Mouse (Mus musculus): ENCODE data around the gene Rgs6. TPM values are rescaled to one million over a fixed set of nuclear protein-coding genes. Genes with fewer than 3 reads are reported as not detected.

Rgs6 gene
- polyA plus RNA-seq, 1 experiment from 2014 or later: 0.70 TPM

DNA sequence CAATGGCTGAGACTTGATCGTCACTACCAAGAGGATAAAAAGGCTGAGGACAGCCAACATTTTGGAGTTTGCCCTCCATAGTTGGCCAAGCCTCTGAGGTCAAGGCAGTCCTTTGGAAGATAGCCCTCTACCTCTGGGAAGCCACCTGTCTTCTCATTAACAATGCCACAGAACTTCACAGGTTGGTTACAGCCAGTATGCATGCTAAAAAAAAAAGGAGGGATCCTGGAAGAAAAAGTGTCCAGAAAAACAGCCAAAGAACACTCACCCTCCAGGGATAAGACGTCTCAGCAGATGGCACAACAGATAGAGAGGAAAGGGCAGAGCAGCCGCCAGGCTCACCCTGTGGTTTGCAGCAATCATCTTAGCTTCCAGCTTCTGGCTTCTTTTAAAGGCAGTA is 154.9 kb downstream of the Rgs6 start:
- H3K4me3 ChIP-seq (ENCODE audit: low read depth, low read length): no peak overlapping the region
- no peak overlapping the region for H3K4me2 ChIP-seq (ENCODE audit: low read depth, low read length)
- no peak for ATAC-seq (replicated peaks; ENCODE audit: insufficient number of reproducible peaks, low FRiP score, low TSS enrichment, low read depth)
- DNase-seq (ENCODE audit: low spot score): no peak
- H3K27me3 ChIP-seq (ENCODE audit: control insufficient read depth, insufficient read depth, low read length): no peaks in the 10 kb centered on the region
- H3K9ac ChIP-seq (replicated peaks; ENCODE audit: low read length): no peak overlapping the region
- no peaks in the 10 kb centered on the region for H3K36me3 ChIP-seq (replicated peaks; ENCODE audit: control insufficient read depth, insufficient read depth, low read depth, low read length)
- H3K4me1 ChIP-seq (ENCODE audit: control insufficient read depth, insufficient read depth, low read length): no peaks in the 10 kb centered on the region
- no peak overlapping the region for H3K27ac ChIP-seq (replicated peaks; ENCODE audit: low read depth, low read length)
- 86% methylated on average over 3 of the region's 3 CpGs for WGBS
- no peaks in the 10 kb centered on the region for H3K9me3 ChIP-seq (replicated peaks; ENCODE audit: control insufficient read depth, low read length)

DNA sequence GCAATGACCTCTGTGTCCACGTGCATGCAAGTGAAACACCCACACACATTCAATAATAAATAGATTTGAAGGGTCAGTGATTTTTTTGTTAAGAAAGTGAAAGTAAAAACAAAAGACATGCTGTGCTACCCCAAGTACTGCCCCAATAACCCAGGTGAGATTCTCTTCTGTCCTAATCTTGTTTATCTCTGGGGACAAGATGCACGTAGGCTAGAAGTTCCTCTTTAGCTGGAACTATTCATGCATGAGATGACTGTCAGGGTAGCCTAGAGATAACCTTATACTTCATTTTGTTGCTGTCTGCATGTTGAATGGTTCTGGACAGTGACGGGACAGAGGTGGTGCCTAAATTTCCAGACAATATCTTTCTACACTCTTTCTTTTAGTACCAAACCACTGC is 155.9 kb downstream of the Rgs6 start:
- Histone ChIP-seq H3K4me1 (ENCODE audit: control insufficient read depth, insufficient read depth, low read length) (no peaks in the 10 kb centered on the region), H3K27me3 (ENCODE audit: control insufficient read depth, insufficient read depth, low read length) (no peaks in the 10 kb centered on the region), H3K27ac (replicated peaks; ENCODE audit: low read depth, low read length) (no peak overlapping the region), H3K9ac (replicated peaks; ENCODE audit: low read length) (no peak overlapping the region), H3K9me3 (replicated peaks; ENCODE audit: control insufficient read depth, low read length) (no peaks in the 10 kb centered on the region), H3K36me3 (replicated peaks; ENCODE audit: control insufficient read depth, insufficient read depth, low read depth, low read length) (no peaks in the 10 kb centered on the region), H3K4me2 (ENCODE audit: low read depth, low read length) (no peak overlapping the region), H3K4me3 (ENCODE audit: low read depth, low read length) (no peak overlapping the region)
- DNase-seq (ENCODE audit: low spot score): no peak
- 61% methylated on average over 3 of the region's 3 CpGs for WGBS
- no peak for ATAC-seq (replicated peaks; ENCODE audit: insufficient number of reproducible peaks, low FRiP score, low TSS enrichment, low read depth)

DNA sequence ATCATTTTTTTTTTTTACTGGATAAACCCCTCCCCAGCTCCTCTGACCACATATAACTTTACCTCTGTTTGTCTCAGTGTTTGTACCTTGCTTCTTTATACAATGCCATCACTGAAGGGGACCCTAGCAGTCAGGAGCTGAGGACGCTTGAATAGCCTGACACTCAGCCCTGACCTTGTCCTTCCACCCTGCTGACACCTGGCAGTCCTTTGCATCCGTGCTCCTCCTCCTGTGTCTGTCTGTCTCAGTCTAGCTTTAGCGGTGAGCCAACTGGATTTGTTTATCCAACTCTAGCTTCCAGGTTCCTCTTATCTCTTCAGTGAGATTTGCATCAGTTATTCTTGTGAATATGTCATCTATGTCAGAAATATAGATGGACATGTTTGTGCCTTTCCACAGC is 156.7 kb downstream of the Rgs6 start:
- Histone ChIP-seq H3K9me3 (replicated peaks; ENCODE audit: control insufficient read depth, low read length) (no peaks in the 10 kb centered on the region), H3K27ac (replicated peaks; ENCODE audit: low read depth, low read length) (no peak overlapping the region), H3K36me3 (replicated peaks; ENCODE audit: control insufficient read depth, insufficient read depth, low read depth, low read length) (no peaks in the 10 kb centered on the region), H3K4me1 (ENCODE audit: control insufficient read depth, insufficient read depth, low read length) (no peaks in the 10 kb centered on the region), H3K27me3 (ENCODE audit: control insufficient read depth, insufficient read depth, low read length) (no peaks in the 10 kb centered on the region), H3K4me2 (ENCODE audit: low read depth, low read length) (no peak overlapping the region), H3K9ac (replicated peaks; ENCODE audit: low read length) (no peak overlapping the region), H3K4me3 (ENCODE audit: low read depth, low read length) (no peak overlapping the region)
- ATAC-seq (replicated peaks; ENCODE audit: insufficient number of reproducible peaks, low FRiP score, low TSS enrichment, low read depth) (no peak), DNase-seq (ENCODE audit: low spot score) (no peak)
- WGBS: 53% methylated on average over 3 of the region's 3 CpGs

DNA sequence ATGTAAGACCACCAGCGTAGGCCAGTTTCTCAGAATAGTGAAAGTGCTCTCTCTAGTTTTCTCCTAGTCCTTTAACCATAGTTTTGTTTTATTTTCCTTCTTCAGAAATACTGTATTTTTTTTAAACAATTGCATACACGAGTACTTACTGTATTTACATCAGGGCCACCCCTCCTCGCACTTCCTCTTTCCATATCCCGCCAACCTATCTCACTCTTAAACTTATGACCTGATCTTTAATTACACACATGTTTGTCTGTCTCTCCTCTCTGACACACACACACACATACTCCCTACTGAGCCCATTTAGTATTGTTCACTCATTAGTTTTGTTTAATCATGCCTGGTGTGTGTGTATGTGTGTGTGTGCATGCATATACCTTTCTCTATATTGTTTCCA is 159.0 kb downstream of the Rgs6 start:
- Histone ChIP-seq H3K4me3 (ENCODE audit: low read depth, low read length) (no peak overlapping the region), H3K4me1 (ENCODE audit: control insufficient read depth, insufficient read depth, low read length) (no peaks in the 10 kb centered on the region), H3K27me3 (ENCODE audit: control insufficient read depth, insufficient read depth, low read length) (no peaks in the 10 kb centered on the region), H3K4me2 (ENCODE audit: low read depth, low read length) (no peak overlapping the region), H3K9ac (replicated peaks; ENCODE audit: low read length) (no peak overlapping the region), H3K36me3 (replicated peaks; ENCODE audit: control insufficient read depth, insufficient read depth, low read depth, low read length) (no peaks in the 10 kb centered on the region), H3K27ac (replicated peaks; ENCODE audit: low read depth, low read length) (no peak overlapping the region), H3K9me3 (replicated peaks; ENCODE audit: control insufficient read depth, low read length) (no peaks in the 10 kb centered on the region)
- 92% methylated on average over 4 of the region's 4 CpGs for WGBS
- no peak for DNase-seq (ENCODE audit: low spot score)
- ATAC-seq (replicated peaks; ENCODE audit: insufficient number of reproducible peaks, low FRiP score, low TSS enrichment, low read depth): no peak

DNA sequence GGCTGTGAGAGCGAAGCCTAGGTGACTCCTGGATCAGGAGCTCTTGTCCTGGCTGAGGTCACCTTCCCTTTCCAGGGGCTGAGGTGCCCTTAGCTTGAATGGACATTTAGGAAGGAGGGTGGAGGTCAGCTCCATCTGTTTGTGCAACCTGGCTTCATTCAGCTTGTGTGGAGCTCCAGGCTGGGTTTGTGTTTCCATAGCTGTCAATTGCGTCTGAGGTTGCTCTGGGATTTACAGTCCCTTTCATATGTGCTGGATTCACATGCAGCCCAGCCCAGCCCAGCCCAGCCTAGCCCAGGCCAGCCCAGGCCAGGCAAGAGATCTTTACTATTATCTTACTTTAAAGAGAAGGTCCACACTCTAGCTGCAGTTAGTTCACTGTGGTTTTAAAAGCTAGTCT is 163.8 kb downstream of the Rgs6 start:
- no peak for ATAC-seq (replicated peaks; ENCODE audit: insufficient number of reproducible peaks, low FRiP score, low TSS enrichment, low read depth)
- DNase-seq (ENCODE audit: low spot score): no peak
- Histone ChIP-seq H3K36me3 (replicated peaks; ENCODE audit: control insufficient read depth, insufficient read depth, low read depth, low read length) (no peaks in the 10 kb centered on the region), H3K9ac (replicated peaks; ENCODE audit: low read length) (no peak overlapping the region), H3K27me3 (ENCODE audit: control insufficient read depth, insufficient read depth, low read length) (no peaks in the 10 kb centered on the region), H3K9me3 (replicated peaks; ENCODE audit: control insufficient read depth, low read length) (no peaks in the 10 kb centered on the region), H3K4me3 (ENCODE audit: low read depth, low read length) (no peak overlapping the region), H3K27ac (replicated peaks; ENCODE audit: low read depth, low read length) (no peak overlapping the region), H3K4me1 (ENCODE audit: control insufficient read depth, insufficient read depth, low read length) (no peaks in the 10 kb centered on the region), H3K4me2 (ENCODE audit: low read depth, low read length) (no peak overlapping the region)
- WGBS: 66% methylated on average over 2 of the region's 2 CpGs

DNA sequence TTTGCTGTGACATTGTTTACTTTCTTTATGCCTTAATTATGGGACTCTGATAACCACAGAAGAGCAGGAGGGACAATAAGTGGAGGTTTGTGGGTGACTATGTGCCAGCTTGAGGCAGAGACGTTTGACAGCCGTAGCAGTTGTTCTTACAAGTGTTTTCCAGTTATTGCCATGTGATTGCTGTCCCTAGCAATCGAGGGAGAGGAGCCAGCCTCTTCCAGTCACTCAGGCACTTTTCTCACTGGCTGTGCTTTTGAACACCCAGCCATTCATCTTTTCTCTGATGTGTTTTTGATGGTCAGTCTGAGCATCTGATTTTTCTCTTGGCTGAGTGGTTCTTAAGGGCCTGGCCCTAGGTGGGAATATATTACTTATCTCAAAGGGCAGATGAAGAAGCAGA is 166.4 kb downstream of the Rgs6 start:
- Histone ChIP-seq H3K4me1 (ENCODE audit: control insufficient read depth, insufficient read depth, low read length) (no peaks in the 10 kb centered on the region), H3K36me3 (replicated peaks; ENCODE audit: control insufficient read depth, insufficient read depth, low read depth, low read length) (no peaks in the 10 kb centered on the region), H3K4me3 (ENCODE audit: low read depth, low read length) (no peak overlapping the region), H3K27me3 (ENCODE audit: control insufficient read depth, insufficient read depth, low read length) (no peaks in the 10 kb centered on the region), H3K4me2 (ENCODE audit: low read depth, low read length) (no peak overlapping the region), H3K9me3 (replicated peaks; ENCODE audit: control insufficient read depth, low read length) (no peaks in the 10 kb centered on the region), H3K27ac (replicated peaks; ENCODE audit: low read depth, low read length) (no peak overlapping the region), H3K9ac (replicated peaks; ENCODE audit: low read length) (no peak overlapping the region)
- 68% methylated on average over 3 of the region's 3 CpGs for WGBS
- DNase-seq (ENCODE audit: low spot score): no peak
- no peak for ATAC-seq (replicated peaks; ENCODE audit: insufficient number of reproducible peaks, low FRiP score, low TSS enrichment, low read depth)

DNA sequence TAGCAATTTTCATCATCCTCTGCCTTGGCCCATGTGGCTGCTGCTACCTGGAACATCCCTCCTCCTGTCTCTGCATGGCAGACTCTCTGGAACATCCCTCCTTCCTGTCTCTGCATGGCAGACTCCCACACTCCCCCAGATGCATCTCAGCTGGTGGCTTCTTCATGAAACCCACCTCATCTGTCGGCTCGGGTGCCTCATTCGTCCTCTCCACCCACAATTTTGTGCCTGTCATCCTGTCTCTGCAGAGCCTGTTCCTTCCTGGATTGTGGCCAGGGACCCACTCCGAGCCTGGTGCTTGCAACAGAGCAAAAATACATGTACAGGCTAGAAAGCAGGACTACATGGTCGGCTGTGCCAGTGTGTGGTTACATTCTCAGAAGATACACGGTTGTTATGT is 168.7 kb downstream of the Rgs6 start:
- Histone ChIP-seq H3K9ac (replicated peaks; ENCODE audit: low read length) (no peak overlapping the region), H3K36me3 (replicated peaks; ENCODE audit: control insufficient read depth, insufficient read depth, low read depth, low read length) (no peaks in the 10 kb centered on the region), H3K9me3 (replicated peaks; ENCODE audit: control insufficient read depth, low read length) (no peaks in the 10 kb centered on the region), H3K4me2 (ENCODE audit: low read depth, low read length) (no peak overlapping the region), H3K27ac (replicated peaks; ENCODE audit: low read depth, low read length) (no peak overlapping the region), H3K27me3 (ENCODE audit: control insufficient read depth, insufficient read depth, low read length) (no peaks in the 10 kb centered on the region), H3K4me1 (ENCODE audit: control insufficient read depth, insufficient read depth, low read length) (no peaks in the 10 kb centered on the region), H3K4me3 (ENCODE audit: low read depth, low read length) (no peak overlapping the region)
- 74% methylated on average over 6 of the region's 6 CpGs for WGBS
- no peak for ATAC-seq (replicated peaks; ENCODE audit: insufficient number of reproducible peaks, low FRiP score, low TSS enrichment, low read depth)
- no peak for DNase-seq (ENCODE audit: low spot score)

DNA sequence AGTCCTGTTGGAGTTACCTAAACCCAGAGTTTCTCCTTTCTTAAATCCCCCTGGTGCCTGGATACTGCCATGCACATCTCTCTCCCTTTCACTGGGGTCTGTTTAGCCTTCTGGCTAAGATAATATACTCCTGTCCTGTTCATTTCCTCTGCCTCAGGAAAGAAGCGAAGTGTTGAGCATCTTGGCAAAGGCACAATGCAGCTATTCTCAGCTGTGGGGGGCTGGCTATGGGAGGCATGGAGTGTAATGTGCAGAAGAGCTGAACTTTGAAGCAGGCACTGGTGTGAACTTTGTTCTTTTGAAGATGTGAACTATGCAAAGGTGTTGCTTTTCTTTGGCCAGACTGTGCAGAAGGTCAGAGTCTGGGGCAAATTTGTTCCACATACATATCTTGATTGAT is 169.3 kb downstream of the Rgs6 start:
- Histone ChIP-seq H3K36me3 (replicated peaks; ENCODE audit: control insufficient read depth, insufficient read depth, low read depth, low read length) (no peaks in the 10 kb centered on the region), H3K4me3 (ENCODE audit: low read depth, low read length) (no peak overlapping the region)

DNA sequence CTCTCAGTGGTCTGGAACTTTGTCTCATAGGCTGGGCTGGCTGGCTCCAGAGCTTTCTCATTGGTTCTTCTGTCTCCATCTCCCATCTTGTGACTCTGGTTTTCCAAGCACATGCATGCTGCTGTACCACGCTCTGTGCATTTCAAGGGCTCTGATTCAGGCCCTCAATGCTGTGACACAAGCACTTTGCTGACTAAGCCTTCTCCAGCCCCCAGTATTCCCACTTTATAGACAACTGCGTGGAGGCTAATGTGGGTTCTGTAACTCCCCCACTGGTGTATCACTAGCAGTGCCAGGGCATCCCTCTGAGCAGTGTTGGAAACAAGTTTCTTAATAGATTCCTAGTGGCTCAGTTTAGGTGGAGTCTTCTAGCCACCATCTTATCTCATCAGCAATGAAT is 174.0 kb downstream of the Rgs6 start:
- Histone ChIP-seq H3K36me3 (replicated peaks; ENCODE audit: control insufficient read depth, insufficient read depth, low read depth, low read length) (no peaks in the 10 kb centered on the region), H3K27me3 (ENCODE audit: control insufficient read depth, insufficient read depth, low read length) (no peaks in the 10 kb centered on the region), H3K27ac (replicated peaks; ENCODE audit: low read depth, low read length) (no peak overlapping the region), H3K4me2 (ENCODE audit: low read depth, low read length) (no peak overlapping the region), H3K9me3 (replicated peaks; ENCODE audit: control insufficient read depth, low read length) (no peaks in the 10 kb centered on the region), H3K4me3 (ENCODE audit: low read depth, low read length) (no peak overlapping the region), H3K9ac (replicated peaks; ENCODE audit: low read length) (no peak overlapping the region), H3K4me1 (ENCODE audit: control insufficient read depth, insufficient read depth, low read length) (no peaks in the 10 kb centered on the region)
- ATAC-seq (replicated peaks; ENCODE audit: insufficient number of reproducible peaks, low FRiP score, low TSS enrichment, low read depth) (no peak), DNase-seq (ENCODE audit: low spot score) (no peak)
- 97% methylated on average over 2 of the region's 2 CpGs for WGBS

More for the DNA sequence above, 169.3 kb downstream of the Rgs6 start:
- H3K4me1 ChIP-seq (ENCODE audit: control insufficient read depth, insufficient read depth, low read length): no peaks in the 10 kb centered on the region
- H3K9me3 ChIP-seq (replicated peaks; ENCODE audit: control insufficient read depth, low read length): no peaks in the 10 kb centered on the region
- DNase-seq (ENCODE audit: low spot score) (no peak), ATAC-seq (replicated peaks; ENCODE audit: insufficient number of reproducible peaks, low FRiP score, low TSS enrichment, low read depth) (no peak)
- H3K27me3 ChIP-seq (ENCODE audit: control insufficient read depth, insufficient read depth, low read length): no peaks in the 10 kb centered on the region
- H3K27ac ChIP-seq (replicated peaks; ENCODE audit: low read depth, low read length): no peak overlapping the region
- no peak overlapping the region for H3K4me2 ChIP-seq (ENCODE audit: low read depth, low read length)
- 26% methylated on average over 1 of the region's 1 CpGs for WGBS
- no peak overlapping the region for H3K9ac ChIP-seq (replicated peaks; ENCODE audit: low read length)
